Comparison of ENCODE assay signal across 12 mouse cellular contexts in genomic region chr6:119320481-119320880, GRCm38 (mm10). TPM values are rescaled to one million over a fixed set of nuclear protein-coding genes. Genes with fewer than 3 reads are reported as not detected.
DNase-seq lines count a peak whose midpoint lies in the region; ATAC-seq and TF ChIP-seq lines count a peak whose summit lies in the region.
"Had no signal": no experiment of that assay in that cellular context is flagged by ENCODE, and none has a peak within 500 bp of the region (broad histone marks: within the 10 kb centered on the region; RNA-seq: fewer than 3 reads in every experiment).

No protein-coding gene starts in this region.

- TF ChIP-seq POLR2A in MEL (IDR thresholded peaks at IDR 0.05; ENCODE audit: control insufficient read depth in 1 of 2, insufficient read depth in 1 of 2, low read depth in 1 of 2, low read length in 2 of 2, poor library complexity in 1 of 2) = no peak

- no peaks in the 10 kb centered on the region for H3K79me2 ChIP-seq in MEL (ENCODE audit: control insufficient read depth, insufficient read depth, low read length, poor library complexity)

- H3K4me2 ChIP-seq in hindbrain, embryonic 14.5 days (replicated peaks) = no peak overlapping the region
- H3K4me2 ChIP-seq: forebrain, embryonic 12.5 days; limb, embryonic 15.5 days; neural tube, embryonic 12.5 days had no signal

- 41% methylated on average over 16 of the region's 16 CpGs for WGBS in hindbrain, embryonic 10.5 days
- 50% methylated on average over 16 of the region's 16 CpGs for WGBS in hindbrain, embryonic 14.5 days
- WGBS in embryonic facial prominence, embryonic 10.5 days = 35% methylated on average over 16 of the region's 16 CpGs

- TF ChIP-seq RAD21 in MEL (IDR thresholded peaks at IDR 0.05; ENCODE audit: low read depth, low read length) = no peak

- ATAC-seq in hindbrain, embryonic 14.5 days (ENCODE audit: low FRiP score) = no peak

- H3K36me3 ChIP-seq in hindbrain, embryonic 10.5 days = no peaks in the 10 kb centered on the region
- H3K36me3 ChIP-seq in hindbrain, embryonic 14.5 days (replicated peaks; ENCODE audit: control insufficient read depth, insufficient read depth) = 0 out of 2 replicates have a peak, but pooled peaks cover 9% of the 10 kb centered on the region
- H3K36me3 ChIP-seq in MEL (ENCODE audit: control insufficient read depth in 1 of 2, insufficient read depth in 2 of 2, low read length in 2 of 2) = no peaks in the 10 kb centered on the region
- H3K36me3 ChIP-seq in embryonic facial prominence, embryonic 10.5 days (replicated peaks) = no peaks in the 10 kb centered on the region
- H3K36me3 ChIP-seq: forebrain, embryonic 12.5 days; G1E; limb, embryonic 15.5 days; neural tube, embryonic 12.5 days had no signal

- peak; percentile 56 for DNase-seq in hindbrain, embryonic 10.5 days (ENCODE audit: low spot score)
- DNase-seq in hindbrain, embryonic 14.5 days (ENCODE audit: low spot score) = no peak
- peak; percentile 33 for DNase-seq in MEL (ENCODE audit: low read depth, low spot score)
- peak; percentile 81 for DNase-seq in embryonic facial prominence, embryonic 10.5 days (ENCODE audit: low spot score)
- peak; percentile 11 for DNase-seq in lung, postnatal 25 days (ENCODE audit: low spot score)
- DNase-seq in B cell, adult 2 months = no peak
- no peak for DNase-seq in frontal cortex, postnatal 25 days (ENCODE audit: low spot score in 2 of 2)
- DNase-seq in thymus, postnatal 14 days = no peak

- no peak for TF ChIP-seq EP300 in MEL (IDR thresholded peaks at IDR 0.05; ENCODE audit: low read depth in 1 of 2, low read length in 2 of 2)

- 0 out of 2 replicates have a peak, but pooled peaks cover 3% of the 10 kb centered on the region for H3K4me1 ChIP-seq in hindbrain, embryonic 10.5 days (replicated peaks)
- no peaks in the 10 kb centered on the region for H3K4me1 ChIP-seq in hindbrain, embryonic 14.5 days (replicated peaks; ENCODE audit: control insufficient read depth, insufficient read depth, low read length)
- no peaks in the 10 kb centered on the region for H3K4me1 ChIP-seq in MEL (ENCODE audit: control insufficient read depth in 1 of 2, insufficient read depth in 2 of 2, low read length in 2 of 2)
- peaks cover 2% of the 10 kb centered on the region; the same call in 1 of the 2 replicates for H3K4me1 ChIP-seq in embryonic facial prominence, embryonic 10.5 days

- TF ChIP-seq CTCF in MEL (IDR thresholded peaks at IDR 0.05 in 2 of 3, conservative IDR thresholded peaks at IDR 0.05 in 1 of 3; ENCODE audit: control insufficient read depth in 1 of 3, insufficient read depth in 1 of 3, low read depth in 2 of 3, low read length in 3 of 3, poor library complexity in 1 of 3, severe bottlenecking in 1 of 3) = no peak

- H3K9me3 ChIP-seq in hindbrain, embryonic 10.5 days = no peaks in the 10 kb centered on the region
- H3K9me3 ChIP-seq in hindbrain, embryonic 14.5 days (ENCODE audit: control insufficient read depth, low read length) = no peaks in the 10 kb centered on the region
- no peaks in the 10 kb centered on the region for H3K9me3 ChIP-seq in MEL (replicated peaks; ENCODE audit: insufficient read depth, low read length)
- H3K9me3 ChIP-seq in embryonic facial prominence, embryonic 10.5 days = 0 out of 2 replicates have a peak, but pooled peaks cover 3% of the 10 kb centered on the region
- H3K9me3 ChIP-seq: forebrain, embryonic 12.5 days; G1E; limb, embryonic 15.5 days; neural tube, embryonic 12.5 days had no signal

- no peak overlapping the region for H3K9ac ChIP-seq in hindbrain, embryonic 14.5 days
- H3K9ac ChIP-seq in MEL (ENCODE audit: control insufficient read depth, low read depth, low read length, poor library complexity, severe bottlenecking) = no peak overlapping the region
- H3K9ac ChIP-seq: forebrain, embryonic 12.5 days; limb, embryonic 15.5 days; neural tube, embryonic 12.5 days had no signal

- no peak overlapping the region for H3K4me3 ChIP-seq in hindbrain, embryonic 10.5 days
- no peak overlapping the region for H3K4me3 ChIP-seq in hindbrain, embryonic 14.5 days (replicated peaks; ENCODE audit: low read length)
- H3K4me3 ChIP-seq in MEL (ENCODE audit: control insufficient read depth in 1 of 2, insufficient read depth in 1 of 2, low read depth in 2 of 2, low read length in 2 of 2) = no peak overlapping the region
- no peak overlapping the region for H3K4me3 ChIP-seq in embryonic facial prominence, embryonic 10.5 days
- H3K4me3 ChIP-seq: forebrain, embryonic 12.5 days; limb, embryonic 15.5 days; neural tube, embryonic 12.5 days had no signal

- no peak overlapping the region for H3K27ac ChIP-seq in hindbrain, embryonic 10.5 days
- H3K27ac ChIP-seq in hindbrain, embryonic 14.5 days = no peak overlapping the region
- H3K27ac ChIP-seq in MEL (ENCODE audit: control insufficient read depth, low read depth, low read length) = no peak overlapping the region
- H3K27ac ChIP-seq in embryonic facial prominence, embryonic 10.5 days (replicated peaks) = no peak overlapping the region
- H3K27ac ChIP-seq: forebrain, embryonic 12.5 days; limb, embryonic 15.5 days; neural tube, embryonic 12.5 days had no signal

- peaks cover 15% of the 10 kb centered on the region for H3K27me3 ChIP-seq in hindbrain, embryonic 10.5 days (ENCODE audit: insufficient read depth, poor library complexity, severe bottlenecking)
- H3K27me3 ChIP-seq in hindbrain, embryonic 14.5 days (ENCODE audit: control insufficient read depth, insufficient read depth, low read length) = no peaks in the 10 kb centered on the region
- peaks cover 0 to 13% of the 10 kb centered on the region in 2 experiments; a peak in 2 of 4 replicates for H3K27me3 ChIP-seq in MEL (ENCODE audit: control insufficient read depth in 1 of 2, insufficient read depth in 2 of 2, low read length in 2 of 2)
- H3K27me3 ChIP-seq in embryonic facial prominence, embryonic 10.5 days (replicated peaks; ENCODE audit: low read depth, poor library complexity, severe bottlenecking) = peaks cover 27% of the 10 kb centered on the region; the same call in 1 of the 2 replicates

TF ChIP-seq in MEL, 35 proteins besides CTCF, POLR2A, EP300 and RAD21:
- TF ChIP-seq ZKSCAN1 (IDR thresholded peaks at IDR 0.05; ENCODE audit: low read depth, low read length) (no peak), CHD1 (IDR thresholded peaks at IDR 0.05; ENCODE audit: low read depth, low read length) (no peak), TAL1 (IDR thresholded peaks at IDR 0.05; ENCODE audit: low read length) (no peak)

RNA-seq across cellular contexts. Expression of gene Lrtm2, which starts 10.1 kb away (rescaled TPM):
- polyA plus RNA-seq in hindbrain, embryonic 10.5 days (2016; fragmentation: Nextera tagmentation; extraction: Ambion mirVana) = 0.12 and 0.16 TPM in 2 replicates
- polyA plus RNA-seq in hindbrain, embryonic 14.5 days (2014; fragmentation: Nextera tagmentation; extraction: Ambion mirVana) = 7.8 and 13.2 TPM in 2 replicates
- total RNA-seq in MEL (2012; rRNA removed) = not detected in 2 replicates
- not detected for polyA plus RNA-seq in MEL (2012; ENCODE audit: insufficient read depth in 1 of 2, insufficient read length in 2 of 2, low read depth in 1 of 2, low replicate concordance in 2 of 2, missing spikeins in 1 of 2)
- polyA plus RNA-seq in embryonic facial prominence, embryonic 10.5 days (2016; fragmentation: Nextera tagmentation; extraction: Ambion mirVana) = 0.04 TPM in 1 of 2 replicates, not detected in the other
- polyA plus RNA-seq: G1E had no signal

Comparison
In these comparisons a context has a peak if more than half of its experiments do, and no peak if none do; other contexts are left out.
1. DNase-seq: peak in hindbrain, embryonic 10.5 days (single experiment), MEL (single experiment), embryonic facial prominence, embryonic 10.5 days (single experiment) and lung, postnatal 25 days (single experiment); none in hindbrain, embryonic 14.5 days (single experiment), B cell, adult 2 months (0 of 2), frontal cortex, postnatal 25 days (0 of 2) and thymus, postnatal 14 days (single experiment).